ENCODE assay signal across 7 mouse cellular contexts in the genomic region with DNA sequence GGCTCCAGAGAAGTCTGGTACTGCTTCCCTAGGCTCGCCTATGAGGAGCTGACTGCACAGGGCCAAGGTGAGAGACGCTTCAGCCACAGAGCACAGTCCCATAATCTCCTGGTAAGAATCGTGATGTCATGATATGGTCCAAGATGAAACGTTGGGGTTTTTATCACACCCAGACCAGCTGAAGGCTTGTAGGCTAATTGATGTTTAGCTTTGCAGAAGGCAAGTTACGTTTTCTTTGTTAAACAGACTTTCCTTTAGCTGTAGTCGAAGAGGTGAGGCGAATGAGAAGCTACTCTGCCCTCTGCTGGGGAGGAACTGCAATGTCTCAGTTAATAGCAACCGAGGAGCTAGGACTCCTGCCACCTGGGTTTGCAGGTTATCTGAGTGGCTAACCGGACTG. TPM values are rescaled to one million over a fixed set of nuclear protein-coding genes. Genes with fewer than 3 reads are reported as not detected.
A peak's percentile ranks its signal among the peaks of the same experiment; 100 is the strongest.
DNase-seq lines count a peak whose midpoint lies in the region; ATAC-seq lines count a peak whose summit lies in the region.

No protein-coding gene starts in this region.

- ATAC-seq in granulocyte monocyte progenitor cell, adult 5-6 weeks (replicated peaks; ENCODE audit: poor library complexity, severe bottlenecking) = peak; percentile 17

- peak; percentile 76 to 81 for DNase-seq in B cell, adult 2 months
- peak; percentile 67 to 81 for DNase-seq in CD8-positive naive resting alpha-beta T cell, adult 2 months (ENCODE audit: low read depth in 2 of 2, low spot score in 2 of 2)
- DNase-seq in cerebellum, postnatal 10 days = peak; percentile 79 to 81
- DNase-seq in layer of hippocampus, postnatal 25 days (ENCODE audit: extremely low spot score in 1 of 2, low spot score in 1 of 2) = peak; percentile 20 to 60
- peak; percentile 30 to 78 for DNase-seq in lung, postnatal 4 days
- DNase-seq in right cerebral cortex, postnatal 25 days = peak; percentile 34

RNA-seq across cellular contexts. Expression of a gene that starts 15.8 kb away (rescaled TPM):
- total RNA-seq in granulocyte monocyte progenitor cell, adult 5-6 weeks (2014; fragmentation: Nextera tagmentation) = not detected in 2 replicates
- not detected in 2 replicates for total RNA-seq in granulocyte monocyte progenitor cell, adult 5-6 weeks (2017)
- 10 to 100 TPM; 23.0 to 24.2 TPM for total RNA-seq in layer of hippocampus, postnatal 25 days (2021)

RNA-seq across cellular contexts. Expression of a gene that starts 38.0 kb away (rescaled TPM):
- 43.5 and 55.4 TPM in 2 replicates for total RNA-seq in granulocyte monocyte progenitor cell, adult 5-6 weeks (2014; fragmentation: Nextera tagmentation)
- 22.0 and 34.6 TPM in 2 replicates for total RNA-seq in granulocyte monocyte progenitor cell, adult 5-6 weeks (2017)
- 1 to 10 TPM; 3.2 to 3.3 TPM for total RNA-seq in layer of hippocampus, postnatal 25 days (2021)

RNA-seq across cellular contexts. Expression of a gene that starts 45.9 kb away (rescaled TPM):
- not detected in 2 replicates for total RNA-seq in granulocyte monocyte progenitor cell, adult 5-6 weeks (2014; fragmentation: Nextera tagmentation)
- not detected in 2 replicates for total RNA-seq in granulocyte monocyte progenitor cell, adult 5-6 weeks (2017)
- total RNA-seq in layer of hippocampus, postnatal 25 days (2021) = under 1 TPM; 0.16 to 0.30 TPM

Comparison
In these comparisons a context has a peak if more than half of its experiments do, and no peak if none do; other contexts are left out.
1. Peak in every context shown above with its lines: DNase-seq and ATAC-seq.
2. RNA of a gene that starts 15.8 kb away (total RNA-seq): 23.0 to 24.2 TPM in layer of hippocampus, postnatal 25 days; not detected in granulocyte monocyte progenitor cell, adult 5-6 weeks; every median in the first group is over 10 times any median in the second.
3. RNA of a gene that starts 38.0 kb away (total RNA-seq): 22.0 to 55.4 TPM in granulocyte monocyte progenitor cell, adult 5-6 weeks; 3.2 to 3.3 TPM in layer of hippocampus, postnatal 25 days; every median in the first group is over 4 times any median in the second.